Mouse (Mus musculus) adrenal gland, adult 8-10 months (tissue): Measurements from ENCODE around the gene Hmgcs2. TPM values are rescaled to one million over a fixed set of nuclear protein-coding genes. Genes with fewer than 3 reads are reported as not detected.
A peak's percentile ranks its signal among the peaks of the same experiment; 100 is the strongest.

Experiments
- DNase-seq: peaks from one replicate; pipeline ENCODE4 v3.0.0; 2022
- total RNA-seq, 4 experiments: library from RNA; stranded (reverse); gene quantifications; 2 replicates each; pipeline ENCODE4 v1.2.4; 2022

The Hmgcs2 gene
- total RNA-seq = 10 to 100 TPM; 12.4 to 20.0 (median 16.4) TPM

DNA sequence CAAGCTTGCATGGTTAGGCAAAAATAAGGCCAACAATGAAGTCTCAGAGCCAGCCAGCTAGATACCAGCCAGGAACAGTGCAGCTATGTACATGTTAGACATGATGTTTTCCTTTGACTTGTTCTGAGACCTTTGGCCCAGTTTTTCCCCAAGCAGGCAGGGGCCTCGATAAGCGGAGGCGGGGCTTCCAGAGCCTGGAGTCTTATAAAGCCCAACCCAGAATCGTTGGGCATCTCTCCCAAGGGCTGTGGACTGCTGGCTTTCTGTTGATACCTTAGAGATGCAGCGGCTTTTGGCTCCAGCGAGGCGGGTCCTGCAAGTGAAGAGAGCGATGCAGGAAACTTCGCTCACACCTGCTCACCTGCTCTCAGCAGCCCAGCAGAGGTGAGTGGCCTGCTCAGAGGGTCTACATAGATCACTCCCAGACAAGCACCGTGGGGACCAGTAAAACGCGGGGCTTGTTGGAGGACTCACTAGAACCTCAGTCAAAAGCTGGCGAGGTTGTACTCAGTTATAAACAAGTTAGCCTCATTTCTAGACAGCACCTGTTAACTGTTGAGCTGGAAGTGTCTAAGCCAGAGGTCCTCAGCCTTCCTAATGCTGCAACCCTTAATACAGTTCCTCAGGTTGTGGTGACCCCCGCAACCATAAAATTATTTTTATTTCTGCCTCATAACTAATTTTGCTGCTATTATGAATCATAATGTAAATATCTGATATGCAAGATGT, at the start of gene Hmgcs2:
Gene Hmgcs2, plus strand, starts transcription at position 232 of the 729 bp plus-strand sequence.
- DNase-seq = no peak

DNA sequence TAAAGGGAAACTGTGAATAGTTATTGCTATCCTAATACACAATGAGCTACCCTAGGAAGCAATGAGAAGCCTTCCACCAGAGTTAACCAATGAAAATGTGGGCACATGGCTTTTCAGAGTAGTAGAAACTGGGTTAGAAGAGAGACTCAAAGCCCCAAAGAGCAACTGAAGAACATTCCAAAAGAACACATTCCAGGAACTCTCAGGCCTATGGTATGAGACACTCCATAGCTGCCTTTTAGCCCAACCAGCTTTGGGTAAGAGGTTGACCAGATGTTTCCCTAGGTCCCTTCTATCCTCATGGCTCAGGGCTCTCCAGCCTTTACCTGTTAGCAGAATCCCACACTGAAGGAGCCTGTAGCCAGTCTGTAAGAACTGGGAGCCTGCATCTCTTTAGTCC, 46.7 kb upstream of the Hmgcs2 start:
- no peak for DNase-seq

DNA sequence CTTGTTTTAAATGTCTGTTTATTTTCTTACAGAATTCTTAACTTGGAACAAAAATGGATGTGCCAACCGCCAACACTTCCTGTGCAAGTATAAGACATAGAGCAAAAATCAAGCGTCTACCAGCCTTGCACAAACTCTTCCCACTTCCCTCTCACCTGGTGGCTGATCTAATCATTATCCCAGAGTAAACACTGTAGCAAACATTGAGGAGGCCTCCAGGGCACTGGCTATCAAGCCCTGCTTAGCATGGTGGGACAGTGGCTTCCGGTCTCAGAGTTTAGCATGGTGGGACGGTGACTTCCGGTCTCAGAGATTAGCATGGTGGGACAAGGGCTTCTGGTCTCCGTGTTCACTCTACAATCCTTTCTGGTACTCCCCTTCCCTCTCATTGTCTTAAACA, 44.0 kb upstream of the Hmgcs2 start:
- DNase-seq = no peak

DNA sequence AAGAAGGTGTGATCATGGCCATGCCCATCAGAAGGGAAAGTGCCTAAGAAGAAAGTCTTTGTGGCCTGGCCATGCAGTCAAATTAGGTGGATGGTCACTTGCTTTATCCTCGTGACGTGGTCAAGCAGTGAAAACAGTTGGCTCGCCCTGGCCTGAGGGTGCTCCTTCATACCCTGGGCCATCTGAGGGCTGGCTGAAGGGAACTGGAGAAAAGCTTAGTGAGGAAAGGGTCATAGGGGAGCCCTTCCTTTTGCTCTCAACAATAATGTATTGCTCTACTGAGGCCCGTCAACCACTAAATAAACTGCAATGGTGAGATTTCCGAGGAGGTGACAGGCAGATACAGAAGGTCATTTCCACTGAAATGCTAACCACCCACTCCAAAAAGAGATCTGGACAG, 43.0 kb upstream of the Hmgcs2 start:
- DNase-seq = no peak

GRCm38 (mm10) chr3:98238150-98238549, 42.1 kb upstream of the Hmgcs2 start:
- no peak for DNase-seq

DNA sequence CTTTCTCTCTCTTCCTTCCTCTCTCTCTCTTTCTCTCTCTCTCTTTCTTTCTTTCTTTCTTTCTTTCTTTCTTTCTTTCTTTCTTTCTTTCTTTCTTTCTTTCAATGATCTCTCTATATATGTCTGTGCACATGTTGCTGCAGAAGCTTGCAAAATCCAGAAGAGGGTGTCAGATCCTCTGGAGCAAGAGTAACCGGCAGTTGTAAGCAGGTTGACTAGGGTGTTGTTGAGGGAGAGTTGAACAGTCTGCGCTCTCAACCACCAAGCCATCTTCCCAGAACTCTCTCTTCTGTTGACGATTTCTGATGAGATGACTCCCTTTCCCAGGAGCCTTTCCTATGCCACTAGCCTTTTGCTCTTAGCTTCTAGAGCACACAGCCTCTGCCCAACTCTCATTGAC, 38.2 kb upstream of the Hmgcs2 start:
- no peak for DNase-seq

DNA sequence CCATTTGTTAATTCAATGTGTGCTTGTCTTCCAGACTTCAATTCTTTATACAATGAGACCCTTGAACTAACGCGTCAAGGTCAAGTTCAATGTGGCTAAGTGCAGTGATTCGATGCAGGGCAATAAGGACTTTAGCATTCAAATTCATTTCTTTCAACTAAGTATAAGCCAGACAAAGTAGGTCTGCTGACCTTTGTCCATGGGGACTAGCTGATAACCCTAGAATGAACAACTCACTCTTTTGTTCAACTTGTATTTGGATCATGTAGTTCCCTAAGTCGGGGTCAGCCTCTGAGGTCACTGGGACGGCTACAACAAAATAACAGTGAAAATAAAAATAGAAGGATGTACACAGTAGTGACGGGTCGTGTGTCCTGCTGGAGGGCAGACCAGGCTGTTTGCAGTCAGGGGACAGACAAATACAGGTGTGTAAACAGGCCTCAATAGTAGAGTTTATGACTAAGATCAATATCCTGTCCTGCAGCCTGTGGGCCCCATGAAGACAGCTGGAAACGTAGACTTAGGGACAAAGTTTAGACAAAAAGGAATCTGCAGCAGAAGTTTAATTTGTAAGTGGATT, 37.7 kb upstream of the Hmgcs2 start:
- DNase-seq = no peak

GRCm38 (mm10) chr3:98245892-98246291, 34.3 kb upstream of the Hmgcs2 start:
- no peak for DNase-seq

- no peak for DNase-seq
Observed at GRCm38 (mm10) chr3:98246985-98247751, 33.1 kb upstream of the Hmgcs2 start.

- DNase-seq = no peak
Observed at GRCm38 (mm10) chr3:98249378-98249777, 30.9 kb upstream of the Hmgcs2 start.

- DNase-seq = no peak
Observed at GRCm38 (mm10) chr3:98249833-98250448, 30.3 kb upstream of the Hmgcs2 start.

DNA sequence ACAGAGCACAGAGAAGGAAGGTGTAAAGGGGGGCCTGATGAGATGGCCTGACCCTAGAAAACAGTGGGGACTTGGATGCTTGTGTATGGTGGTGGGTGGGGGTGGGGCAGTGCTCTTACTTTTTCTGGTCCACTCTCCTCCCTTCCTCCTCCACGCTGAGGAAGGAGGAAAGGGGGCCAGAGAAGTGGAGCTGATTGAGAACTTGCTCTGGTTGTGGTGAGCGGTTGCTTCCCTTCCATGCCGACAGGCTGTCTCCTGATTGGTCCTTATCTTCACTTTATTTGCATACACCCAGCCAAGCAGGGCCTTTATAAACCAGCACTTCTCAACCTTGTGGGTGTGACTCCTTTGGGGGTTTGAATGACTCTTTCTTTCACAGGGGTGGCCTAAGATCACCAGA, 26.2 kb upstream of the Hmgcs2 start:
- no peak for DNase-seq

- DNase-seq = no peak
Observed at GRCm38 (mm10) chr3:98254656-98255583, 25.3 kb upstream of the Hmgcs2 start.

DNA sequence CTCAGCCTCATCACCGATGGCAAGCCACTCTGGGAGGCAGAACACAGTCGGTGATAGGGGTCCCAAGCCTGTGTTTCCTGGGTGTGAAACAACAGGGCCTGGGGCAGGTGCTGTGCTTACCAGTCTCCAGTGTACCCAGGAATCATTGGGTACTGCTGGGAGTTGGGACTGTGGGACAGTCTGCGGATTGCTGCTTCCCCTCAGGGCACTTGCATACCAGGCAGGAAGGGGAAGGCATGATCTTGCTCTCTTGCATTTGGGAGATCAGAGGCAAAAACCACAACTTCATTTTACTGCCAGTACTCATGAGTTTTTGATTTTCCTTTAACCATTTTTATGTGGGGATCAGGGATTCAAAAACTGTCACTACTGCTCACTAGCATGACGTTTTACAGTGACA, 21.5 kb upstream of the Hmgcs2 start:
- DNase-seq = no peak

DNA sequence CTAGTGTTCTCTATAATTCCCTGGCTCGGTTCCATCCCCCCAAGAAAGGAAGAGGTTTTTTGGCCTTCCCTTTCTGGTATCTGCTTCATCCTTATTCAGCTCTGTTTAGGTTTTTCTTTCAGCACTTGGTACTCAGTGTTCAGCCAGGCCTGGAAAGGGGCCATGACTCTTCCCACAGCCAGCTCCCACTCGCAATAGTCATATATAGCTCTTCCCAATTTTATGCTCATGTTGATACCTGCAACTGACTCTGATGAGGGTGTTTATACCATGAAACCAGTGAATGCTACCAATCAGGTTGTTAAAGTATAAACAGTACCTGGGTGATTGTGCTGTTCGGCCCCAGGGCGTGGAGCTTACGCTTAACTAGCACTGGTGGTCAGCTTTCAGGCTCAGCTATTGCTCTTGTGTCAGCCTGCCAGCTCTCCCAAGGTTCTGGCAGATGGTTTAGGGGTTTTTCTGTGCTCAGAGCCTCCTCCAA, 20.9 kb upstream of the Hmgcs2 start:
- no peak for DNase-seq

GRCm38 (mm10) chr3:98260534-98260933, 19.7 kb upstream of the Hmgcs2 start:
- no peak for DNase-seq

- no peak for DNase-seq
Observed at GRCm38 (mm10) chr3:98261415-98261814, 18.8 kb upstream of the Hmgcs2 start.

DNA sequence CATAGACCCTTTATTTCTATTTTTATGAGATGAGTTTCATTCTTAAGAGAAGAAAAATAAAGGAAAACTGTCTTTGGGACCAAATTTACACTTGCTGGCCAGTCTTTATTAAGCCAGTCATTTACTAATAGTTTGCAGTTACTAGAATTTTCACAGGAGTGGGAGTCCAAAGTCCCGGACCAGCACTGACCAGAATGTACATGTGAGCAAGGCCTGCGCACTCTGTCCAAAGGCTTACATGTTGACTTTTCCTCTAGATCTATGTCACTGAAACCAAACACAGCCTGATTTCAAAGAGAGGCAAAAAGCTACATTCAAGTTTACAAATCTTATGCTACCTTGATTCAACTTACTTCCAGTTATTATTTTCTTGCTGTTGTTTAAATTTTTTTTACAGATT, 18.1 kb upstream of the Hmgcs2 start:
- DNase-seq = no peak

DNA sequence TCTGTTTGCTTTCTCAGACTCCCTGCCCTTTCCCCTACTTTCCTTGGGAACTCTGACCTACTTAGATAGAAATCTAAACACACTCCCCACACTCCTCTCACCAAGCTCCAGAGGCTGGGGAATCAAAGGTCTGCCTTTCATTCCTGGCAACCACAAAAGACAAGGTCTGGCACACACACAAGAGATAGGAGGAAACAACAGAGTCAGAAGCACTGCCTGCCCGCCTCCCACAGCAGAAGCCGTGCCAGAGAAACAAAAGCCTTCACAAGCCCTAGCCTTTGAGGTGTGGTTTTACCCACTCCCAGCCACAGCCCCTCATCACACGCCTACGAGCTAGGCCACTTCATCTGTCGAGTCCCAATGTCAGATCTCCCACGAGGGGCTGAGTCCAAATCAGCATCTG, 13.0 kb upstream of the Hmgcs2 start:
- peak; percentile 25 for DNase-seq

- no peak for DNase-seq
Observed at GRCm38 (mm10) chr3:98273623-98274398, 6.4 kb upstream of the Hmgcs2 start.

- DNase-seq = no peak
Observed at GRCm38 (mm10) chr3:98279682-98280081, 553 bp upstream of the Hmgcs2 start.
